Mouse (Mus musculus) CH12.LX (cell line): Measurements from ENCODE around the gene Leprot. TPM values are rescaled to one million over a fixed set of nuclear protein-coding genes. Genes with fewer than 3 reads are reported as not detected.

Experiments
- DNase-seq: peaks from one replicate; pipeline ENCODE4 v3.0.0-alpha.2; 2013; ENCODE audit errors: extremely low read depth
- H3K27ac ChIP-seq: 2 replicates; pipeline ENCODE4 v1.5.1; 2012; ENCODE audit warnings: low read depth, mild to moderate bottlenecking, control low read depth, moderate library complexity; ENCODE audit not compliant: insufficient read depth
- H3K27me3 ChIP-seq: replicated peaks from 2 replicates; pipeline ENCODE3; 2012; ENCODE audit warnings: inconsistent platforms
- H3K36me3 ChIP-seq, 2 experiments: replicated peaks in 1 of 2; 2 replicates each; pipeline versions ENCODE3 to v1.6.1; 2012; ENCODE audit warnings: inconsistent platforms in 1 of 2, low read length in 1 of 2, mild to moderate bottlenecking in 1 of 2, mixed read lengths in 1 of 2, moderate library complexity in 1 of 2; ENCODE audit not compliant: control insufficient read depth in 1 of 2, insufficient read depth in 1 of 2
- H3K4me1 ChIP-seq, 2 experiments: 2 replicates each; pipeline ENCODE4 v1.6.1; 2012; ENCODE audit warnings: inconsistent platforms in 1 of 2, moderate library complexity in 1 of 2; ENCODE audit not compliant: insufficient read depth in 2 of 2, control insufficient read depth in 1 of 2
- H3K4me2 ChIP-seq: 2 replicates; pipeline ENCODE4 v1.6.1; 2012; ENCODE audit warnings: low read depth, mild to moderate bottlenecking, control low read depth; ENCODE audit not compliant: poor library complexity, insufficient read depth, severe bottlenecking
- H3K4me3 ChIP-seq, 3 experiments: fragments of 150-350 bp in 1 of 3; sonication (generic) in 1 of 3; replicated peaks in 1 of 3; 2 replicates each; pipeline versions ENCODE3 to v1.5.1; 2011 to 2012; ENCODE audit warnings: low read depth in 2 of 3, low read length in 2 of 3, mild to moderate bottlenecking in 2 of 3, moderate library complexity in 2 of 3, control low read depth in 1 of 3, improper control_type of control experiment in 1 of 3, inconsistent platforms in 1 of 3, mixed read lengths in 1 of 3; ENCODE audit not compliant: poor library complexity in 1 of 3
- H3K79me2 ChIP-seq: replicated peaks from 2 replicates; pipeline ENCODE4 v1.6.1; 2012; ENCODE audit warnings: mild to moderate bottlenecking, moderate library complexity; ENCODE audit not compliant: control insufficient read depth, poor library complexity, insufficient read depth, severe bottlenecking; ENCODE audit errors: extremely low read depth
- H3K9ac ChIP-seq: 2 replicates; pipeline ENCODE4 v1.6.1; 2012; ENCODE audit warnings: low read depth, mild to moderate bottlenecking, control low read depth, moderate library complexity; ENCODE audit not compliant: insufficient read depth
- H3K9me3 ChIP-seq: replicated peaks from 2 replicates; pipeline ENCODE3; 2012; ENCODE audit warnings: low read length, inconsistent platforms, mixed read lengths
- BHLHE40 ChIP-seq: IDR thresholded peaks from 2 replicates; pipeline ENCODE4 v1.6.1; 2011; ENCODE audit warnings: mild to moderate bottlenecking, low read depth, low read length, improper control_type of control experiment
- CHD1 ChIP-seq: IDR thresholded peaks from 2 replicates; pipeline ENCODE4 v1.6.1; 2012; ENCODE audit warnings: low read depth, low read length, improper control_type of control experiment, inconsistent platforms
- CHD2 ChIP-seq: IDR thresholded peaks from 2 replicates; pipeline ENCODE4 v1.6.1; 2011; ENCODE audit warnings: low read length, improper control_type of control experiment
- CTCF ChIP-seq, 2 experiments: IDR thresholded peaks in 1 of 2; conservative IDR thresholded peaks in 1 of 2; 2 replicates each; pipeline ENCODE4 v1.5.1; 2011 to 2012; ENCODE audit warnings: low read depth in 2 of 2, low read length in 2 of 2, improper control_type of control experiment in 1 of 2, inconsistent platforms in 1 of 2, mild to moderate bottlenecking in 1 of 2, moderate library complexity in 1 of 2
- E2F4 ChIP-seq: IDR thresholded peaks from 2 replicates; pipeline ENCODE4 v1.6.1; 2011; ENCODE audit warnings: low read depth, low read length, improper control_type of control experiment; ENCODE audit not compliant: insufficient replicate concordance
- ELF1 ChIP-seq: IDR thresholded peaks from 2 replicates; pipeline ENCODE4 v1.6.1; 2014; ENCODE audit warnings: low read depth, mild to moderate bottlenecking, inconsistent platforms, low read length, improper control_type of control experiment
- EP300 ChIP-seq: IDR thresholded peaks from 2 replicates; pipeline ENCODE4 v1.6.1; 2011; ENCODE audit warnings: low read length, improper control_type of control experiment
- ETS1 ChIP-seq: conservative IDR thresholded peaks from 2 replicates; pipeline ENCODE4 v1.6.1; 2012; ENCODE audit warnings: low read depth, mild to moderate bottlenecking, inconsistent platforms, low read length, improper control_type of control experiment, moderate library complexity
- GABPA ChIP-seq: IDR thresholded peaks from 2 replicates; pipeline ENCODE4 v1.6.1; 2012; ENCODE audit warnings: low read depth, low read length, improper control_type of control experiment, inconsistent platforms; ENCODE audit not compliant: insufficient replicate concordance
- HCFC1 ChIP-seq: IDR thresholded peaks from 2 replicates; pipeline ENCODE4 v1.6.1; 2012; ENCODE audit warnings: low read depth, mild to moderate bottlenecking, inconsistent platforms, low read length, improper control_type of control experiment
- IRF4 ChIP-seq: IDR thresholded peaks from 2 replicates; pipeline ENCODE4 v1.6.1; 2014; ENCODE audit warnings: low read depth, mild to moderate bottlenecking, inconsistent platforms, low read length, improper control_type of control experiment
- JUN ChIP-seq: IDR thresholded peaks from 2 replicates; pipeline ENCODE4 v1.6.1; 2011; ENCODE audit warnings: low read depth, mild to moderate bottlenecking, low read length, improper control_type of control experiment, moderate library complexity; ENCODE audit not compliant: insufficient read depth
- JUND ChIP-seq: conservative IDR thresholded peaks from 2 replicates; pipeline ENCODE4 v1.6.1; 2011; ENCODE audit warnings: low read depth, low read length, improper control_type of control experiment
- KAT2A ChIP-seq: IDR thresholded peaks from 2 replicates; pipeline ENCODE4 v1.6.1; 2012; ENCODE audit warnings: low read length, improper control_type of control experiment, inconsistent platforms; ENCODE audit not compliant: insufficient replicate concordance
- MAFK ChIP-seq: IDR thresholded peaks from 2 replicates; pipeline ENCODE4 v1.6.1; 2011; ENCODE audit warnings: low read length, improper control_type of control experiment; ENCODE audit not compliant: insufficient replicate concordance
- MAX ChIP-seq: IDR thresholded peaks from 2 replicates; pipeline ENCODE4 v1.6.1; 2011; ENCODE audit warnings: low read length, improper control_type of control experiment
- MAZ ChIP-seq: IDR thresholded peaks from 2 replicates; pipeline ENCODE4 v1.6.1; 2012; ENCODE audit warnings: low read depth, mild to moderate bottlenecking, inconsistent platforms, low read length, improper control_type of control experiment, moderate library complexity
- MEF2A ChIP-seq: IDR thresholded peaks from 2 replicates; pipeline ENCODE4 v1.6.1; 2014; ENCODE audit warnings: low read depth, mild to moderate bottlenecking, inconsistent platforms, low read length, improper control_type of control experiment, borderline replicate concordance
- MXI1 ChIP-seq: IDR thresholded peaks from 2 replicates; pipeline ENCODE4 v1.6.1; 2011; ENCODE audit warnings: mild to moderate bottlenecking, low read depth, low read length, improper control_type of control experiment
- NELFE ChIP-seq: IDR thresholded peaks from 2 replicates; pipeline ENCODE4 v1.6.1; 2011; ENCODE audit warnings: low read depth, low read length, improper control_type of control experiment
- NRF1 ChIP-seq: IDR thresholded peaks from 2 replicates; pipeline ENCODE4 v1.6.1; 2014; ENCODE audit warnings: low read depth, mild to moderate bottlenecking, inconsistent platforms, low read length, improper control_type of control experiment, moderate library complexity
- PAX5 ChIP-seq: IDR thresholded peaks from 2 replicates; pipeline ENCODE4 v1.6.1; 2012; ENCODE audit warnings: low read length, inconsistent platforms, mixed read lengths
- POLR2A ChIP-seq: IDR thresholded peaks from 2 replicates; pipeline ENCODE4 v1.6.1; 2011; ENCODE audit warnings: low read depth, mild to moderate bottlenecking, improper control_type of control experiment, low read length
- POLR2AphosphoS2 ChIP-seq: IDR thresholded peaks from 2 replicates; pipeline ENCODE4 v1.6.1; 2011; ENCODE audit warnings: low read depth, low read length, improper control_type of control experiment
- RAD21 ChIP-seq: IDR thresholded peaks from 2 replicates; pipeline ENCODE4 v1.6.1; 2011; ENCODE audit warnings: low read depth, mild to moderate bottlenecking, low read length, improper control_type of control experiment, moderate library complexity
- RCOR1 ChIP-seq: conservative IDR thresholded peaks from 2 replicates; pipeline ENCODE4 v1.6.1; 2012; ENCODE audit warnings: low read depth, mild to moderate bottlenecking, inconsistent platforms, low read length, improper control_type of control experiment
- SIN3A ChIP-seq: IDR thresholded peaks from 2 replicates; pipeline ENCODE4 v1.6.1; 2012; ENCODE audit warnings: low read length, improper control_type of control experiment, inconsistent platforms
- SMC3 ChIP-seq: IDR thresholded peaks from 2 replicates; pipeline ENCODE4 v1.6.1; 2011; ENCODE audit warnings: low read depth, low read length, improper control_type of control experiment
- TBP ChIP-seq: conservative IDR thresholded peaks from 2 replicates; pipeline ENCODE4 v1.6.1; 2011; ENCODE audit warnings: low read depth, low read length, improper control_type of control experiment
- TCF12 ChIP-seq: IDR thresholded peaks from 2 replicates; pipeline ENCODE4 v1.6.1; 2014; ENCODE audit warnings: low read depth, mild to moderate bottlenecking, inconsistent platforms, low read length, improper control_type of control experiment
- UBTF ChIP-seq: IDR thresholded peaks from 2 replicates; pipeline ENCODE4 v1.6.1; 2012; ENCODE audit warnings: low read depth, mild to moderate bottlenecking, inconsistent platforms, low read length, improper control_type of control experiment, moderate library complexity
- USF1 ChIP-seq: IDR thresholded peaks from 2 replicates; pipeline ENCODE4 v1.6.1; 2014; ENCODE audit warnings: low read depth, mild to moderate bottlenecking, inconsistent platforms, low read length, improper control_type of control experiment
- USF2 ChIP-seq: conservative IDR thresholded peaks from 2 replicates; pipeline ENCODE4 v1.6.1; 2011; ENCODE audit warnings: low read depth, low read length, improper control_type of control experiment
- ZC3H11A ChIP-seq: IDR thresholded peaks from 2 replicates; pipeline ENCODE4 v1.6.1; 2012; ENCODE audit warnings: low read depth, mild to moderate bottlenecking, inconsistent platforms, low read length, improper control_type of control experiment
- ZKSCAN1 ChIP-seq: IDR thresholded peaks from 2 replicates; pipeline ENCODE4 v1.6.1; 2012; ENCODE audit warnings: low read depth, inconsistent platforms, low read length, improper control_type of control experiment, borderline replicate concordance
- ZMIZ1 ChIP-seq: IDR thresholded peaks from 2 replicates; pipeline ENCODE4 v1.6.1; 2012; ENCODE audit warnings: low read depth, mild to moderate bottlenecking, inconsistent platforms, low read length, improper control_type of control experiment
- ZNF384 ChIP-seq: IDR thresholded peaks from 2 replicates; pipeline ENCODE4 v1.6.1; 2012; ENCODE audit warnings: low read depth, low read length, improper control_type of control experiment, inconsistent platforms
- dilution Hi-C: fragments of 300-500 bp; cut with MboI; formaldehyde crosslinking; loops from 2 replicates; pipeline ENCODE4 v1.14.3; 2020; ENCODE audit warnings: low sequenced_read_pairs; ENCODE audit not compliant: extremely low pct_unique_long_range_greater_than_20kb, extremely low pct_ligation_motif_present
- in situ Hi-C: fragments of 300-500 bp; cut with MboI; formaldehyde crosslinking; loops from 3 replicates; pipeline ENCODE4 v1.14.3; 2019; ENCODE audit warnings: low sequenced_read_pairs, low pct_ligation_motif_present, low pct_unique_long_range_greater_than_20kb, mixed read lengths
- polyA plus RNA-seq: library from polyadenylated mRNA; unstranded; fragments of >175 nt; gene quantifications from 2 replicates; pipeline ENCODE4 v1.2.1, GENCODE M21; 2012; ENCODE audit warnings: low read depth; ENCODE audit not compliant: insufficient read length
- total RNA-seq, 2 experiments: library from RNA; depleted of rRNA; stranded (reverse); fragments of 300-350 nt in 1 of 2; fragments of >200 nt in 1 of 2; gene quantifications; 2 replicates each; pipeline ENCODE4 v1.2.3; 2012 to 2014

Gene Leprot
- total and polyA plus RNA-seq, 3 experiments, result 17.6 to 29.2 (median 24.2) TPM

DNA sequence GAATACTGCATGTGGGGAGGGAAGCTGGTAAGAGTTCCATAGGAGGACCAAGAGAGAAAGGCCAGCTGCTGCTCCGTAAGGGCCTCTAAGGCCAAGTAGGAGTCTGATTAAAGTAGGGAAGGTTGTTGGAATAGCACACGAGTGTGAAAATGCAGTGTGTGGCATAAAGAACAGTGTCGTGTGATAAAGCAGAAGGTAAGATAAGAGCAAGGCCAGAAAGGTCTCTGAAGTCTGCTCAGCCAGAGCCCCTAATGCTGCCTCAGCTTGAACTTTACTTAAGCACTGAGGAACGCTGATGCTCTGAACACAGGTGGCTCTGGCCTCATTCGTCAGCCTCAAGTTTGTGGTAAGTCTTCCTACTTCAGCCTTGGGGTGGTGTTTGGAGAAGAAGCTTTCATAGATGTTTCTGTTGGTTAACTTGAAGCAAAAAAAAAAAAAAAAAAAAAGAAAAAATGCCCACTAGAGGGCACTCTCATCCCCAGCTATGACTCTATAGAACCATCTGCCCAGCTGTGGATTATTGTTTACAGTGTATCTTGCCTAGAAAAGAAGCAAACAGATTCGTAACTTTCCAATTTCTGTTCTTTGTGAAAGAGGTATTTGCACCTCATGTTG lies 9.5 kb downstream of the Leprot start:
- Histone ChIP-seq H3K27me3 (no peaks in the 10 kb centered on the region), H3K4me3 (no peak overlapping the region), H3K9ac (no peak overlapping the region), H3K4me2 (no peak overlapping the region), H3K79me2 (no peaks in the 10 kb centered on the region), H3K36me3 (peaks cover 17 to 75% of the 10 kb centered on the region in 2 experiments), H3K4me1 (peaks cover 0 to 15% of the 10 kb centered on the region in 2 experiments; a peak in 1 of 4 replicates), H3K27ac (no peak overlapping the region), H3K9me3 (no peaks in the 10 kb centered on the region)
- dilution Hi-C loops, result no loop called here
- in situ Hi-C loops, result no loop called here
- TF ChIP-seq ZMIZ1 (no peak), ZKSCAN1 (no peak), RAD21 (peak; percentile 47), MXI1 (no peak), RCOR1 (no peak), KAT2A (no peak), ZC3H11A (no peak), TBP (no peak), HCFC1 (no peak), ZNF384 (peak; percentile 99), NELFE (no peak), USF1 (no peak), ETS1 (no peak), MAZ (no peak), SMC3 (peak; percentile 45), UBTF (no peak), SIN3A (0 out of 2 replicates have a peak, but pooled peaks have one; percentile 31), MAX (peak; percentile 16; the same call in 1 of the 2 replicates), JUN (no peak), E2F4 (no peak), GABPA (no peak), MAFK (no peak), CTCF (conservative IDR thresholded peaks at IDR 0.05 in 1 of 2, IDR thresholded peaks at IDR 0.05 in 1 of 2; ENCODE audit: low read depth in 2 of 2, low read length in 2 of 2) (peak; percentile 20 to 68; a peak in 2 of 4 replicates), CHD2 (no peak), BHLHE40 (no peak), POLR2A (no peak), NRF1 (no peak), EP300 (no peak), CHD1 (no peak), TCF12 (no peak), POLR2AphosphoS2 (no peak), JUND (no peak), MEF2A (no peak), ELF1 (no peak), USF2 (no peak), IRF4 (no peak), PAX5 (no peak)
- no peak for DNase-seq
